8 mouse cellular contexts compared by ENCODE assay signal in the genomic region with DNA sequence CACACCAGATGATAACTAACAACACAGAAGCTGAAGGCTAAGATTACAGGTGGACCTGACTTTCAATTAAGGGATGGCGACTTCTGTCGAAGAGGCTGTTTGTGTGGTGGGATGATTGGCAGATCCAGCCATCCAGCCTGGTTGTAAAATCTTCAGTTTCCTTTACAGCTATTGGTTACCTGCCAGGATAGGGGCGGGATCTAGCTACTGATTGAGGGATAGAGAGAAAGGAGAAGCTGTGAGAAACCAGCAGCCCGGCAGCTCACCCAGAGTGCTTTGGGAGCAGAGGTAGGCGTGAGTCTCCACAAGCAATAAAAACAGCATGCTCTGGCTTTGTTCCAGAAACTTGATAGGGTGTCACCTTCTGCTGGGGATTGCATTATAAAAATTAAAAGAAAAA.
DNase-seq lines count a peak whose midpoint lies in the region; ATAC-seq and TF ChIP-seq lines count a peak whose summit lies in the region.

No protein-coding gene starts in this region.

- ATAC-seq in hindbrain, postnatal 0 days, result peak; percentile 91
- peak; percentile 93 for ATAC-seq in midbrain, postnatal 0 days (ENCODE audit: low FRiP score)

- TF ChIP-seq CTCF in hindbrain, postnatal 0 days (IDR thresholded peaks at IDR 0.05; ENCODE audit: low read depth), result no peak
- TF ChIP-seq CTCF in midbrain, postnatal 0 days (IDR thresholded peaks at IDR 0.05), result no peak

- H3K9ac ChIP-seq in hindbrain, postnatal 0 days (replicated peaks; ENCODE audit: low read length), result no peak overlapping the region
- H3K9ac ChIP-seq in midbrain, postnatal 0 days (replicated peaks; ENCODE audit: low read length, poor library complexity, severe bottlenecking), result no peak overlapping the region

- no peaks in the 10 kb centered on the region for H3K9me3 ChIP-seq in forebrain, embryonic 10.5 days
- no peaks in the 10 kb centered on the region for H3K9me3 ChIP-seq in hindbrain, postnatal 0 days (ENCODE audit: low read length)
- H3K9me3 ChIP-seq in midbrain, postnatal 0 days (ENCODE audit: low read length), result no peaks in the 10 kb centered on the region

- H3K27ac ChIP-seq in forebrain, embryonic 10.5 days, result no peak overlapping the region
- no peak overlapping the region for H3K27ac ChIP-seq in hindbrain, postnatal 0 days
- no peak overlapping the region for H3K27ac ChIP-seq in midbrain, postnatal 0 days (ENCODE audit: low read depth, low read length)

- peaks cover 6% of the 10 kb centered on the region; the same call in 1 of the 2 replicates for H3K4me1 ChIP-seq in forebrain, embryonic 10.5 days
- H3K4me1 ChIP-seq in hindbrain, postnatal 0 days (ENCODE audit: insufficient read depth, low read length), result no peaks in the 10 kb centered on the region
- H3K4me1 ChIP-seq in midbrain, postnatal 0 days (ENCODE audit: insufficient read depth, low read length), result no peaks in the 10 kb centered on the region

- DNase-seq in urinary bladder, postnatal 14 days (ENCODE audit: low spot score), result peak; percentile 26
- DNase-seq in urinary bladder, postnatal 10 days (ENCODE audit: low spot score), result no peak
- DNase-seq in forebrain, embryonic 10.5 days (ENCODE audit: extremely low spot score, low spot score), result peak; percentile 47
- DNase-seq in hindbrain, postnatal 0 days (ENCODE audit: low spot score), result peak; percentile 91
- DNase-seq in layer of hippocampus, postnatal 14 days (ENCODE audit: low spot score in 2 of 2), result peak; percentile 81 to 94
- DNase-seq in midbrain, postnatal 0 days (ENCODE audit: low spot score), result peak; percentile 92
- DNase-seq in testis, postnatal 14 days (ENCODE audit: low spot score), result peak; percentile 86
- DNase-seq in spleen, postnatal 36 days (ENCODE audit: low spot score in 2 of 2), result no peak

- H3K4me2 ChIP-seq in hindbrain, postnatal 0 days (ENCODE audit: low read depth, low read length), result peak overlapping the region; percentile 33
- H3K4me2 ChIP-seq in midbrain, postnatal 0 days (ENCODE audit: low read depth, low read length, poor library complexity, severe bottlenecking), result peak overlapping the region; percentile 18; the same call in 1 of the 2 replicates

- peaks cover 34% of the 10 kb centered on the region for H3K27me3 ChIP-seq in forebrain, embryonic 10.5 days (ENCODE audit: poor library complexity, severe bottlenecking)
- no peaks in the 10 kb centered on the region for H3K27me3 ChIP-seq in hindbrain, postnatal 0 days (ENCODE audit: insufficient read depth, low read length)
- no peaks in the 10 kb centered on the region for H3K27me3 ChIP-seq in midbrain, postnatal 0 days (ENCODE audit: insufficient read depth, low read length)

- H3K4me3 ChIP-seq in forebrain, embryonic 10.5 days, result no peak overlapping the region
- no peak overlapping the region for H3K4me3 ChIP-seq in hindbrain, postnatal 0 days (ENCODE audit: low read length)
- H3K4me3 ChIP-seq in midbrain, postnatal 0 days (ENCODE audit: low read depth, low read length), result no peak overlapping the region

- WGBS in forebrain, embryonic 10.5 days, result 39% methylated on average over 5 of the region's 5 CpGs
- 19% methylated on average over 5 of the region's 5 CpGs for WGBS in hindbrain, postnatal 0 days
- WGBS in midbrain, postnatal 0 days, result 14% methylated on average over 5 of the region's 5 CpGs

- H3K36me3 ChIP-seq in forebrain, embryonic 10.5 days (replicated peaks), result no peaks in the 10 kb centered on the region
- H3K36me3 ChIP-seq in hindbrain, postnatal 0 days (ENCODE audit: insufficient read depth, low read length), result no peaks in the 10 kb centered on the region
- H3K36me3 ChIP-seq in midbrain, postnatal 0 days (ENCODE audit: insufficient read depth, low read length), result no peaks in the 10 kb centered on the region

Comparison
In these comparisons a context has a peak if more than half of its experiments do, and no peak if none do; other contexts are left out.
1. DNase-seq: peak in urinary bladder, postnatal 14 days (single experiment), forebrain, embryonic 10.5 days (single experiment), hindbrain, postnatal 0 days (single experiment), layer of hippocampus, postnatal 14 days (2 of 2), midbrain, postnatal 0 days (single experiment) and testis, postnatal 14 days (single experiment); none in urinary bladder, postnatal 10 days (single experiment) and spleen, postnatal 36 days (0 of 2).